Mouse (Mus musculus) embryonic fibroblast, embryonic 13.5 days (primary cell): ENCODE data around the gene Uhrf1bp1.

ENCODE experiments used
- CTCF ChIP-seq: IDR thresholded peaks from 2 replicates; pipeline ENCODE4 v1.5.1; 2011; ENCODE audit warnings: mild to moderate bottlenecking, control low read depth, low read length, moderate library complexity, borderline replicate concordance; ENCODE audit not compliant: insufficient read depth
- POLR2A ChIP-seq: IDR thresholded peaks from 2 replicates; pipeline ENCODE4 v1.6.1; 2011; ENCODE audit warnings: low read depth, mild to moderate bottlenecking, control low read depth, low read length, moderate library complexity

DNA sequence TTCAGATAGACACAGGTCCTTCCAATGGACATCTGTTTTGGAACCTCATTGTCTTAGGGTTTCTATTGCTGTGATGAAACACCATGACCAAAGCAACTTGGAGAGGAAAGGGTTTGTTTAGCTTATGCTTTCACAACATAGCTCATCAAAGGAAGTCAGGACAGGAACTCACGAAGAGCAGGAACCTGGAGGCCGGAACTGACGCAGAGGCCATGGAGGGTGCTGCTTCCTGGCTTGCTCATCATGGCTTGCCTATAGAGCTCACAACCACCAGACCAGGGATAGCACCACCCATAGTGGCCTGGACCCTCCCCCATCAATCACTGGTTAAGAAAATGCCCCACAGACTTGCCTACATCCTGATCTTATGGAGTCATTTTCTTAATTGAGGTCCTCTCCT lies 78.8 kb downstream of the Uhrf1bp1 start:
- TF ChIP-seq CTCF (no peak), POLR2A (no peak)
